Mouse (Mus musculus): ENCODE data around the gene Sult2b1. TPM values are rescaled to one million over a fixed set of nuclear protein-coding genes. Genes with fewer than 3 reads are reported as not detected.

The Sult2b1 gene
- total RNA-seq, 2 experiments from 2014 or later: not detected

- DNase-seq: peak; percentile 4
These were observed 90.4 kb downstream of the Sult2b1 start, which contains the start of gene Sec1 for GRCm38 (mm10) chr7:45693921-45694591. Gene Sec1 (minus strand): TSS chr7:45694402.

- no peak for DNase-seq
These were observed 92.1 kb downstream of the Sult2b1 start for GRCm38 (mm10) chr7:45692364-45692763.

DNA sequence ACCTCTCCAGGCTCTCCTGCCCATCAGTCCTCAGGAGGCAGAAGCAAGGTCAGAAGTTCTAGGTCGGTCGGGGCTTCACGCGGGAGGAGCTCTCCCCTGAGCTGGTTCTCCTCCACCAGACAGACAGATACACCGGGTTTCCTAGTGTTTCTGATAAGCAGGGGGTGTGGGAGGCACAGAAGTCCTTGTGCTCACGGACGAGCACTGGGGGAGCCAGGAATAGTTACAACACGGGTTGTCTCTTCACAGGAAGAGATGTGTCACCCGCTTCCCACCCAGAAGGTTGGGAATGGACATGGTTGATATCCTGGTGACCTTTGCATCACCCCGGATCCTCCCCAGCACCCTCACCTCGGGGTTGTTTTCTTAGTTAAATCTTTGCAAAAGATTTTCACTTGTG, 94.7 kb downstream of the Sult2b1 start:
- no peak for DNase-seq

GRCm38 (mm10) chr7:45689099-45689498, 95.4 kb downstream of the Sult2b1 start:
- DNase-seq: no peak

GRCm38 (mm10) chr7:45686841-45687240, 97.6 kb downstream of the Sult2b1 start:
- no peak for DNase-seq

DNA sequence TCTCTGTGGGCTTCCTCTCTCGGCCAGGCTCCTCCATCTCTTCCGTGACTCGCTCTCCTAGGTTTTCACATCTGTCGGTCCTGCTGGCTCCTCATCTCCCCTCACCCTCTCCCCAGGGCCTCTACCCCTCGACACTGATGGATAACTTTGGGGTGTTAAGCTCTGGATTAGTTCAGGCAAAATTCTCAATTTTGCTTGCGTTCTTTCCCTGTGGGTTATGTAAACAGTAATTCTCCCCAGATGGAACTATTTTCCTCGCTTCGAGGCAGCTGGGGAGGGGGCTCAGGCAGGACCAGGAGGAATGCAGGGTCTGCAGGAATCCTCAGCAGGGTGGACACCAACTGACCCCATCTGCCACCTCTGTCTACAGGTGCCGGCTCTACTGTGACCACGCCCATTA, 98.7 kb downstream of the Sult2b1 start:
- no peak for DNase-seq

DNA sequence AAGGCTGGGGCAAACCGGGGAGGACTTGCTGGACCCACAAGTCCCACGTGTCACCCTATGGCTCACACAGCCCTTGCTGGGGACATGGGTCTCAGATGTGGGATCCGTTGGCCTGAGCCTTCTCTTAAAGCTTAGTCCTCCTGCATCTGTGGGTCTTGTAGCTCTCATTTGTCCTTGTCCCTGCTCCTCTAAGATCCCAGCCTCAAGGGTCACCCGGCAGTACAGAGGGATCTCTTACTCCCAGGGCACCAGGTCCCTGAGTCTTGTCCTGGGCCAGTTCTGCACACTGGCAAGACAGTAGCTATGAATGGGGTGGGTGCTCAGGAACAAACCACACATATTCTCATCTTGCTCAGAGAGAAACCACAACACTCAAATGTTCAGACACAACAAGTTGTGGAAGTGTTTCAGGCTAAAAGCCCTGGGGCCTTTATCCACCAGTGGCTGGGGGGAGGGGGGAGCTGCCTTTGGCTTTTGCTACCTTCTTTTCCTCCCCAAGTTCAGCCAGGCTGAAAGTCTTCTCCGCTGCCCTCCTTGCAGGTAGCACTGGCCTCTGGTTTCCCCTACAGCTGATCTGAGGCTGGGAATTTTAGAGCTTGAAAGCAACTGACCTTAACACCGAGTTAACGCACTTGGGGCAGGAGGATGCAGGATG, 100.9 kb downstream of the Sult2b1 start, which contains the start of gene Ntn5:
Ntn5 (plus strand) TSS at position 627 of the 655 bp plus-strand sequence.
- DNase-seq: no peak

GRCm38 (mm10) chr7:45682144-45683126, 102.0 kb downstream of the Sult2b1 start:
- DNase-seq: peak; percentile 95

- DNase-seq: peak; percentile 73
These were observed 103.3 kb downstream of the Sult2b1 start for GRCm38 (mm10) chr7:45681046-45681736.

Other genes with a start within 250 kb of the Sult2b1 start
- under 1 TPM in 1 of 2 experiments, not detected in 1; 0.20 TPM for gene Hsd17b14, start 229.8 kb downstream of the Sult2b1 start, total RNA-seq (2021)
- 10 to 100 TPM; 56.1 to 64.7 TPM for gene Bcat2, start 214.5 kb downstream of the Sult2b1 start, total RNA-seq (2021)
- not detected for gene Fgf21, start 169.2 kb downstream of the Sult2b1 start, total RNA-seq (2021)
- not detected for gene Fut1, start 167.4 kb downstream of the Sult2b1 start, total RNA-seq (2021)
- gene Izumo1, start 162.9 kb downstream of the Sult2b1 start, total RNA-seq (2021): under 1 TPM; 0.56 to 0.60 TPM
- gene Rasip1, start 157.2 kb downstream of the Sult2b1 start, total RNA-seq (2021): 10 to 100 TPM; 50.0 to 50.5 TPM
- gene Mamstr, start 144.7 kb downstream of the Sult2b1 start, total RNA-seq (2021): 10 to 100 TPM in 1 of 2 experiments, 1 to 10 TPM in 1; 8.8 to 11.7 TPM
- not detected for gene Fut2, start 118.3 kb downstream of the Sult2b1 start, total RNA-seq (2021)
- gene Ntn5, start 100.6 kb downstream of the Sult2b1 start, total RNA-seq (2021): not detected
- gene Sec1, start 90.3 kb downstream of the Sult2b1 start, total RNA-seq (2021): under 1 TPM; 0.14 to 0.18 TPM
- 1 to 10 TPM; 4.5 to 5.0 TPM for gene Car11, start 84.8 kb downstream of the Sult2b1 start, total RNA-seq (2021)
- gene Dbp, start 79.6 kb downstream of the Sult2b1 start, total RNA-seq (2021): 10 to 100 TPM; 22.6 to 25.1 TPM
- 100 to 1,000 TPM; 787 to 798 TPM for gene Rpl18, start 69.2 kb downstream of the Sult2b1 start, total RNA-seq (2021)
- gene Sphk2, start 66.7 kb downstream of the Sult2b1 start, total RNA-seq (2021): 10 to 100 TPM; 14.2 to 16.7 TPM
- under 1 TPM; 0.38 to 0.43 TPM for gene Fam83e, start 63.5 kb downstream of the Sult2b1 start, total RNA-seq (2021)
- gene Spaca4, start 58.9 kb downstream of the Sult2b1 start, total RNA-seq (2021): not detected
- gene Lmtk3, start 931 bp downstream of the Sult2b1 start, total RNA-seq (2021): under 1 TPM; 0.10 to 0.16 TPM
- 100 to 1,000 TPM; 105 to 107 TPM for gene Cyth2, start 29.9 kb upstream of the Sult2b1 start, total RNA-seq (2021)
- under 1 TPM; 0.34 to 0.38 TPM for gene Kcnj14, start 40.1 kb upstream of the Sult2b1 start, total RNA-seq (2021)
- gene Grwd1, start 46.3 kb upstream of the Sult2b1 start, total RNA-seq (2021): 10 to 100 TPM; 19.3 to 19.9 TPM
- 100 to 1,000 TPM; 118 to 130 TPM for gene Kdelr1, start 88.1 kb upstream of the Sult2b1 start, total RNA-seq (2021)
- gene Grin2d, start 93.7 kb upstream of the Sult2b1 start, total RNA-seq (2021): under 1 TPM; 0.52 to 0.63 TPM
- gene Syngr4, start 112.0 kb upstream of the Sult2b1 start, total RNA-seq (2021): 1 to 10 TPM in 1 of 2 experiments, under 1 TPM in 1; 0.90 to 1.3 TPM
- 10 to 100 TPM; 36.9 to 43.9 TPM for gene Tmem143, start 112.3 kb upstream of the Sult2b1 start, total RNA-seq (2021)
- 10 to 100 TPM; 38.0 to 42.1 TPM for gene Emp3, start 136.7 kb upstream of the Sult2b1 start, total RNA-seq (2021)
- gene Ccdc114, start 139.4 kb upstream of the Sult2b1 start, total RNA-seq (2021): 1 to 10 TPM; 1.6 TPM
- gene Abcc6, start 245.6 kb upstream of the Sult2b1 start, total RNA-seq (2021): not detected
- gene Nomo1, start 249.0 kb upstream of the Sult2b1 start, total RNA-seq (2021): 10 to 100 TPM; 61.0 to 64.7 TPM